Mouse (Mus musculus): Measurements from ENCODE around the gene Crtc3. TPM values are rescaled to one million over a fixed set of nuclear protein-coding genes. Genes with fewer than 3 reads are reported as not detected.

The Crtc3 gene
- polyA plus RNA-seq, 2 experiments: 1.9 to 2.4 TPM

GRCm38 (mm10) chr7:80558572-80558971 is 130.1 kb downstream of the Crtc3 start:
- Histone ChIP-seq H3K27me3 (ENCODE audit: control insufficient read depth, insufficient read depth, low read length) (no peaks in the 10 kb centered on the region), H3K9ac (replicated peaks) (no peak overlapping the region), H3K4me1 (replicated peaks; ENCODE audit: control insufficient read depth in 2 of 2, insufficient read depth in 2 of 2, low read length in 1 of 2) (peaks cover 0 to 6% of the 10 kb centered on the region in 2 experiments; a peak in 2 of 4 replicates), H3K27ac (no peak overlapping the region), H3K36me3 (replicated peaks; ENCODE audit: control insufficient read depth, insufficient read depth, low read depth) (no peaks in the 10 kb centered on the region), H3K4me3 (ENCODE audit: insufficient read depth in 1 of 2, low read depth in 2 of 2, low read length in 2 of 2) (no peak overlapping the region), H3K9me3 (ENCODE audit: control insufficient read depth, low read length) (no peaks in the 10 kb centered on the region), H3K4me2 (ENCODE audit: low read depth) (no peak overlapping the region)
- DNase-seq (ENCODE audit: low read depth in 3 of 3, low spot score in 3 of 3) (no peak), ATAC-seq (ENCODE audit: insufficient read depth) (no peak)
- TF ChIP-seq CTCF (IDR thresholded peaks at IDR 0.05; ENCODE audit: low read depth) (no peak), EP300 (IDR thresholded peaks at IDR 0.05; ENCODE audit: low read depth) (no peak)
- WGBS (ENCODE audit: insufficient replicate concordance): 59% methylated on average over 5 of the region's 5 CpGs

GRCm38 (mm10) chr7:80558101-80558500 is 130.6 kb downstream of the Crtc3 start:
- Histone ChIP-seq H3K9me3 (ENCODE audit: control insufficient read depth, low read length) (no peaks in the 10 kb centered on the region), H3K4me1 (replicated peaks; ENCODE audit: control insufficient read depth in 2 of 2, insufficient read depth in 2 of 2, low read length in 1 of 2) (peaks cover 0 to 6% of the 10 kb centered on the region in 2 experiments; a peak in 2 of 4 replicates), H3K27me3 (ENCODE audit: control insufficient read depth, insufficient read depth, low read length) (no peaks in the 10 kb centered on the region), H3K4me3 (ENCODE audit: insufficient read depth in 1 of 2, low read depth in 2 of 2, low read length in 2 of 2) (no peak overlapping the region), H3K27ac (no peak overlapping the region), H3K4me2 (ENCODE audit: low read depth) (no peak overlapping the region), H3K9ac (replicated peaks) (no peak overlapping the region), H3K36me3 (replicated peaks; ENCODE audit: control insufficient read depth, insufficient read depth, low read depth) (no peaks in the 10 kb centered on the region)
- ATAC-seq (ENCODE audit: insufficient read depth) (no peak), DNase-seq (ENCODE audit: low read depth in 3 of 3, low spot score in 3 of 3) (no peak)
- TF ChIP-seq CTCF (IDR thresholded peaks at IDR 0.05; ENCODE audit: low read depth): peak; percentile 41
- no peak for TF ChIP-seq EP300 (IDR thresholded peaks at IDR 0.05; ENCODE audit: low read depth)
- WGBS (ENCODE audit: insufficient replicate concordance): 48% methylated on average over 8 of the region's 8 CpGs

DNA sequence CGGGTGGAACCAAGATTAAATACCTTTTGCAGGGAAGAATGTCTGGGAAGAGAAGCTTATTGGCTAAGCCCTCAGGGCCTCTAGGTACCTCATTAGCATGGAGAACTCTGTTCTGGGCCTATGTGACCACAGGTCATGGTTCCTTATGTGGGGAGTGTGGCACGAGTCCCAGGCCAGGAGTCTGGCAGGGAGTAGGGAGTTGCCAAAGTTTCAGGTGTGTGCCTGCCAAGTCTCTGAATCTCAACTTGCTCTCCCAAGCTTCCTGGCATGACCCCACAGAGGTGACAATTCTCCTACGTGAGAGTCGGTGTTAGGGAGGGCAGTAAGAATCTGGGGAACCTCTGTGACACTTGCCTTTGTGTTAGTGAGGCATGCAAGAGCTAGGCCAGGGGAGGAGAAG is 131.5 kb downstream of the Crtc3 start:
- no peak overlapping the region for H3K9ac ChIP-seq (replicated peaks)

DNA sequence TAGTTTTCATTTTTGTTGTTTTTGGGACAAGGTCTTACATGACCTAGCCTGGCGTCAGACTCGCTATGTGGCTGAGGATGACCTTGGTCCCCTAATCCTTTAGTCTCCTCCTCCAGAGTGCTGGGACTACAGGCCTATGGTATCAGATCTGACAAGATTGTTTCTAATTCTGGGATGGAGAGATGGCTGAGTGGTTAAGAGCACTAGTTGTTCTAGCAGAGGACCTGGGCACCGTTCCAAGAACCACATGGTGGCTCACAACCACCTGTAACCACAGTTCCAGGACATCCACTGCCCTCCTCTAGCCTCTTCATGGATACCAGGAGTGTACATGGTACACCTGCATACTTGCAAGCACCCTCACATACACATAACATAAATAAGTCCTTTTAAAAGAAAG is 132.5 kb downstream of the Crtc3 start:
- Histone ChIP-seq H3K9me3 (ENCODE audit: control insufficient read depth, low read length) (no peaks in the 10 kb centered on the region), H3K4me3 (ENCODE audit: insufficient read depth in 1 of 2, low read depth in 2 of 2, low read length in 2 of 2) (no peak overlapping the region), H3K4me2 (ENCODE audit: low read depth) (no peak overlapping the region), H3K27ac (no peak overlapping the region), H3K36me3 (replicated peaks; ENCODE audit: control insufficient read depth, insufficient read depth, low read depth) (no peaks in the 10 kb centered on the region), H3K9ac (replicated peaks) (no peak overlapping the region), H3K27me3 (ENCODE audit: control insufficient read depth, insufficient read depth, low read length) (no peaks in the 10 kb centered on the region), H3K4me1 (replicated peaks; ENCODE audit: control insufficient read depth in 2 of 2, insufficient read depth in 2 of 2, low read length in 1 of 2) (peaks cover 0 to 4% of the 10 kb centered on the region in 2 experiments; a peak in 2 of 4 replicates)
- DNase-seq (ENCODE audit: low read depth in 3 of 3, low spot score in 3 of 3) (no peak), ATAC-seq (ENCODE audit: insufficient read depth) (no peak)
- 70% methylated on average over 3 of the region's 3 CpGs for WGBS (ENCODE audit: insufficient replicate concordance)
- TF ChIP-seq CTCF (IDR thresholded peaks at IDR 0.05; ENCODE audit: low read depth): no peak
- no peak for TF ChIP-seq EP300 (IDR thresholded peaks at IDR 0.05; ENCODE audit: low read depth)

More for the DNA sequence above, 131.5 kb downstream of the Crtc3 start:
- H3K9me3 ChIP-seq (ENCODE audit: control insufficient read depth, low read length): no peaks in the 10 kb centered on the region
- TF ChIP-seq EP300 (IDR thresholded peaks at IDR 0.05; ENCODE audit: low read depth): no peak
- no peak for TF ChIP-seq CTCF (IDR thresholded peaks at IDR 0.05; ENCODE audit: low read depth)
- no peak for DNase-seq (ENCODE audit: low read depth in 3 of 3, low spot score in 3 of 3)
- no peaks in the 10 kb centered on the region for H3K27me3 ChIP-seq (ENCODE audit: control insufficient read depth, insufficient read depth, low read length)
- no peak for ATAC-seq (ENCODE audit: insufficient read depth)
- peaks cover 0 to 6% of the 10 kb centered on the region in 2 experiments; a peak in 2 of 4 replicates for H3K4me1 ChIP-seq (replicated peaks; ENCODE audit: control insufficient read depth in 2 of 2, insufficient read depth in 2 of 2, low read length in 1 of 2)
- H3K4me2 ChIP-seq (ENCODE audit: low read depth): no peak overlapping the region
- no peaks in the 10 kb centered on the region for H3K36me3 ChIP-seq (replicated peaks; ENCODE audit: control insufficient read depth, insufficient read depth, low read depth)
- H3K27ac ChIP-seq: no peak overlapping the region
- WGBS (ENCODE audit: insufficient replicate concordance): 73% methylated on average over 4 of the region's 4 CpGs
- no peak overlapping the region for H3K4me3 ChIP-seq (ENCODE audit: insufficient read depth in 1 of 2, low read depth in 2 of 2, low read length in 2 of 2)

- Histone ChIP-seq H3K4me2 (ENCODE audit: low read depth) (no peak overlapping the region), H3K9me3 (ENCODE audit: control insufficient read depth, low read length) (no peaks in the 10 kb centered on the region), H3K27me3 (ENCODE audit: control insufficient read depth, insufficient read depth, low read length) (no peaks in the 10 kb centered on the region), H3K9ac (replicated peaks) (no peak overlapping the region), H3K4me3 (ENCODE audit: insufficient read depth in 1 of 2, low read depth in 2 of 2, low read length in 2 of 2) (no peak overlapping the region), H3K27ac (no peak overlapping the region), H3K4me1 (replicated peaks; ENCODE audit: control insufficient read depth in 2 of 2, insufficient read depth in 2 of 2, low read length in 1 of 2) (no peaks in the 10 kb centered on the region; a peak in 1 of 4 replicates), H3K36me3 (replicated peaks; ENCODE audit: control insufficient read depth, insufficient read depth, low read depth) (no peaks in the 10 kb centered on the region)
- ATAC-seq (ENCODE audit: insufficient read depth) (no peak), DNase-seq (ENCODE audit: low read depth in 3 of 3, low spot score in 3 of 3) (no peak)
- TF ChIP-seq EP300 (IDR thresholded peaks at IDR 0.05; ENCODE audit: low read depth): no peak
- TF ChIP-seq CTCF (IDR thresholded peaks at IDR 0.05; ENCODE audit: low read depth): peak; percentile 46
- WGBS (ENCODE audit: insufficient replicate concordance): 34% methylated on average over 3 of the region's 3 CpGs
Observed at GRCm38 (mm10) chr7:80555146-80555545, 133.5 kb downstream of the Crtc3 start.
